ENCODE assay signal across 8 mouse cellular contexts in the genomic region with DNA sequence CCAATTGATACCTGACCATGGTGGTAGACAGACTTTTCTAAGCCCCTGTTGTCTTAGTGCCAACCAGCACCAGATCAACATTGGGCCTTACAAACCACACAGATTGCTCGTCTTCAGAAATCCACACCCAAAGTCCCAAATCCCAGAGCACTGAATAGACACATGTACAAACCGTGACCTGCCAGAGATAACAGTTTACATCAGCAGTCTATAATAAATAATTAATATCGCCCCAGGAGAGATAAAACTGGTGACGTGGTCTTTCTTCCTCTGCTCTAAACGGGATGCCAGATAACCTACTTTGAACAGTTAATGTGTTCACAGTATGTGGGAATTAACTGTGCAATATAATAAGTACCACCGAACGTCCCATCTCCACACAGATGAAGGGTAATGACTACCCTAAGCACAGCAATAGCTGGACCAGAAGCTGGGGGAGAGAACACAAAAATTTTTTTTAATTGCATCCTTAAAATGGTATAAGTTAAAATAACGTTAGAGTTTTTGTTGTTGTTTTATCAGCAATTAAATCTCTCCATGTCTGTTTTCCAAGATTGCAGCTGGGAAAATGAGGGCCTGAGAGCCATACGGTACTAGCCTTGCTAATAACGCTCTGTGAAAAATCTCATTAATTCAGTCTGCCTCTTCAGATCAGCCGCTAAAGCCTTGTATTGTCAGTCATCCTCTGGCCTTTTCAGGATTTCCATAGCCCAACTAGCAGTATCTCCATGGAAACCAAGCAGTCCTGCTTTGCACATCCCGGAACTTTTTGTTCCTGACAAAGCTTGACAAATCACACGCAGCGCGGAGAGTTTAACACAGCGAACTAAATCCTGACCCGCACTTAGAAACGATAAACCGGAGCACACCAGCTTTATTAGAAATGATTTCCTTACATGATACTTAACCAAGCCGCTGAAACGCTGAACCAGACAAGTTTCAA.
DNase-seq lines count a peak whose midpoint lies in the region; ATAC-seq lines count a peak whose summit lies in the region.

No protein-coding gene starts in this region.

- WGBS in heart, embryonic 15.5 days: 31% methylated on average over 21 of the region's 21 CpGs
- WGBS in neural tube, embryonic 15.5 days: 7% methylated on average over 21 of the region's 21 CpGs

- H3K9ac ChIP-seq in heart, embryonic 15.5 days: no peak overlapping the region
- H3K9ac ChIP-seq in neural tube, embryonic 15.5 days (replicated peaks): no peak overlapping the region

- no peaks in the 10 kb centered on the region for H3K9me3 ChIP-seq in heart, embryonic 15.5 days (replicated peaks)
- no peaks in the 10 kb centered on the region for H3K9me3 ChIP-seq in neural tube, embryonic 15.5 days (replicated peaks)

- H3K36me3 ChIP-seq in heart, embryonic 15.5 days: no peaks in the 10 kb centered on the region
- H3K36me3 ChIP-seq in neural tube, embryonic 15.5 days: no peaks in the 10 kb centered on the region

- H3K4me2 ChIP-seq in heart, embryonic 15.5 days: peak overlapping the region; percentile 42
- peak overlapping the region; percentile 42 for H3K4me2 ChIP-seq in neural tube, embryonic 15.5 days

- 0 out of 2 replicates have a peak overlapping the region, but pooled peaks have one; percentile 1 for H3K4me3 ChIP-seq in heart, embryonic 15.5 days
- 0 out of 2 replicates have a peak overlapping the region, but pooled peaks have one; percentile 0 for H3K4me3 ChIP-seq in neural tube, embryonic 15.5 days (replicated peaks)

- no peak overlapping the region for H3K27ac ChIP-seq in heart, embryonic 15.5 days
- no peak overlapping the region for H3K27ac ChIP-seq in neural tube, embryonic 15.5 days (replicated peaks)

- no peak for ATAC-seq in heart, embryonic 15.5 days (replicated peaks; ENCODE audit: insufficient number of reproducible peaks, insufficient read depth, low FRiP score, low read depth)
- no peak; the same call in 1 of the 2 replicates for ATAC-seq in neural tube, embryonic 15.5 days (ENCODE audit: low FRiP score)

- no peaks in the 10 kb centered on the region for H3K27me3 ChIP-seq in heart, embryonic 15.5 days
- no peaks in the 10 kb centered on the region for H3K27me3 ChIP-seq in neural tube, embryonic 15.5 days (replicated peaks)

- peaks cover 10% of the 10 kb centered on the region for H3K4me1 ChIP-seq in heart, embryonic 15.5 days (replicated peaks)
- peaks cover 24% of the 10 kb centered on the region for H3K4me1 ChIP-seq in neural tube, embryonic 15.5 days

- intact Hi-C loops in gastrocnemius, postnatal 14 days (cut with DNase I; ENCODE audit: low total_unique reads): no loop called here

- peak; percentile 16 for DNase-seq in MN1 (ENCODE audit: low spot score)
- DNase-seq in embryo, embryonic 9.5 days (ENCODE audit: extremely low spot score): peak; percentile 72
- DNase-seq in left cerebral cortex, adult 18-20 months (ENCODE audit: low spot score in 2 of 2): peak; percentile 26 to 35
- DNase-seq in gastrocnemius, postnatal 14 days: no peak
- no peak for DNase-seq in spleen, postnatal 4 days (ENCODE audit: low spot score in 2 of 2)
- no peak for DNase-seq in liver

Comparison
In these comparisons a context has a peak if more than half of its experiments do, and no peak if none do; other contexts are left out.
1. DNase-seq: peak in MN1 (single experiment), embryo, embryonic 9.5 days (single experiment) and left cerebral cortex, adult 18-20 months (2 of 2); none in gastrocnemius, postnatal 14 days (single experiment), spleen, postnatal 4 days (0 of 2) and liver (single experiment).